Mouse (Mus musculus): Measurements from ENCODE around the gene Nacc2.

Gene Nacc2

GRCm38 (mm10) chr2:26123079-26123648, at the start of gene Nacc2:
Nacc2 (minus strand) TSS chr2:26123220.
- DNase-seq (ENCODE audit: low spot score in 2 of 2): no peak

GRCm38 (mm10) chr2:26172166-26172565, 49.1 kb upstream of the Nacc2 start:
- no peak for DNase-seq (ENCODE audit: low spot score in 2 of 2)

- DNase-seq (ENCODE audit: low spot score in 2 of 2): no peak
Observed at GRCm38 (mm10) chr2:26170376-26170775, 47.4 kb upstream of the Nacc2 start.

- DNase-seq (ENCODE audit: low spot score in 2 of 2): no peak
Observed at GRCm38 (mm10) chr2:26168843-26169579, 46.0 kb upstream of the Nacc2 start.

- DNase-seq (ENCODE audit: low spot score in 2 of 2): no peak
Observed at GRCm38 (mm10) chr2:26166890-26167289, 43.9 kb upstream of the Nacc2 start.

GRCm38 (mm10) chr2:26158064-26158463, 35.0 kb upstream of the Nacc2 start:
- no peak for DNase-seq (ENCODE audit: low spot score in 2 of 2)

GRCm38 (mm10) chr2:26156191-26156977, 33.4 kb upstream of the Nacc2 start:
- no peak for DNase-seq (ENCODE audit: low spot score in 2 of 2)

- no peak for DNase-seq (ENCODE audit: low spot score in 2 of 2)
Observed at GRCm38 (mm10) chr2:26155737-26156136, 32.7 kb upstream of the Nacc2 start.

- DNase-seq (ENCODE audit: low spot score in 2 of 2): no peak
Observed at GRCm38 (mm10) chr2:26154586-26154985, 31.6 kb upstream of the Nacc2 start.

GRCm38 (mm10) chr2:26153909-26154340, 30.9 kb upstream of the Nacc2 start:
- no peak for DNase-seq (ENCODE audit: low spot score in 2 of 2)

- DNase-seq (ENCODE audit: low spot score in 2 of 2): no peak
Observed at GRCm38 (mm10) chr2:26153295-26153694, 30.3 kb upstream of the Nacc2 start.

- no peak for DNase-seq (ENCODE audit: low spot score in 2 of 2)
Observed at GRCm38 (mm10) chr2:26147706-26148370, 24.8 kb upstream of the Nacc2 start.

GRCm38 (mm10) chr2:26146337-26147042, 23.5 kb upstream of the Nacc2 start:
- no peak for DNase-seq (ENCODE audit: low spot score in 2 of 2)

GRCm38 (mm10) chr2:26145113-26145512, 22.1 kb upstream of the Nacc2 start:
- no peak for DNase-seq (ENCODE audit: low spot score in 2 of 2)

- DNase-seq (ENCODE audit: low spot score in 2 of 2): no peak
Observed at GRCm38 (mm10) chr2:26144331-26144730, 21.3 kb upstream of the Nacc2 start.

GRCm38 (mm10) chr2:26143556-26143955, 20.5 kb upstream of the Nacc2 start:
- DNase-seq (ENCODE audit: low spot score in 2 of 2): no peak

GRCm38 (mm10) chr2:26142986-26143385, 20.0 kb upstream of the Nacc2 start:
- DNase-seq (ENCODE audit: low spot score in 2 of 2): no peak

- DNase-seq (ENCODE audit: low spot score in 2 of 2): peak in 1 of 2 experiments; percentile 45
Observed at GRCm38 (mm10) chr2:26141893-26142635, 19.0 kb upstream of the Nacc2 start.

GRCm38 (mm10) chr2:26140903-26141302, 17.9 kb upstream of the Nacc2 start:
- no peak for DNase-seq (ENCODE audit: low spot score in 2 of 2)

- peak; percentile 99 to 100 for DNase-seq (ENCODE audit: low spot score in 2 of 2)
Observed at GRCm38 (mm10) chr2:26140292-26140819, 17.3 kb upstream of the Nacc2 start.
